Mouse (Mus musculus) stomach, embryonic 16.5 days (tissue): Measurements from ENCODE around the gene Prpf3. TPM values are rescaled to one million over a fixed set of nuclear protein-coding genes. Genes with fewer than 3 reads are reported as not detected.

Experiments
- ATAC-seq: fragments of 200-750 bp; cut with Nextera tagmentation; 2 replicates; pipeline ENCODE4 v1.8.0; 2017; ENCODE audit warnings: moderate number of reproducible peaks, moderate TSS enrichment; ENCODE audit not compliant: insufficient read depth, low FRiP score
- H3K27ac ChIP-seq: fragments of 300-500 bp; sonication (generic); 2 replicates; pipeline ENCODE4 v1.5.1; 2014; ENCODE audit warnings: low read length
- H3K27me3 ChIP-seq: fragments of 300-500 bp; sonication (generic); 2 replicates; pipeline ENCODE4 v1.6.1; 2014; ENCODE audit warnings: low read length, control low read depth, mixed read lengths; ENCODE audit not compliant: control insufficient read depth, insufficient read depth
- H3K36me3 ChIP-seq: fragments of 300-500 bp; sonication (generic); 2 replicates; pipeline ENCODE4 v1.6.1; 2014; ENCODE audit warnings: low read length; ENCODE audit not compliant: control insufficient read depth, insufficient read depth
- H3K4me1 ChIP-seq: fragments of 300-500 bp; sonication (generic); 2 replicates; pipeline ENCODE4 v1.6.1; 2014; ENCODE audit warnings: low read length, control low read depth, mixed read lengths; ENCODE audit not compliant: control insufficient read depth, insufficient read depth
- H3K4me2 ChIP-seq: fragments of 300-500 bp; sonication (generic); 2 replicates; pipeline ENCODE4 v1.6.1; 2014; ENCODE audit warnings: low read depth, low read length, mixed read lengths
- H3K4me3 ChIP-seq: fragments of 300-500 bp; sonication (generic); replicated peaks from 2 replicates; pipeline ENCODE4 v1.5.1; 2014; ENCODE audit warnings: mild to moderate bottlenecking, low read length
- H3K9ac ChIP-seq: fragments of 300-500 bp; sonication (generic); 2 replicates; pipeline ENCODE4 v1.6.1; 2014; ENCODE audit warnings: low read length
- H3K9me3 ChIP-seq: fragments of 300-500 bp; sonication (generic); replicated peaks from 2 replicates; pipeline ENCODE4 v1.6.1; 2016; ENCODE audit warnings: low read length, control low read depth; ENCODE audit not compliant: control insufficient read depth
- WGBS: fragments of 180-500 bp; shearing (Covaris S2); extraction: QIAGEN DNeasy Blood & Tissue Kit; methylation state at CpG from one replicate; pipeline ENCODE4 v1.1.7; 2014; 5-methylcytosine and 5-hydroxymethylcytosine counted together
- polyA plus RNA-seq: library from polyadenylated mRNA; unstranded; fragments of >200 nt; fragmentation: Nextera tagmentation; extraction: Ambion mirVana; gene quantifications from 2 replicates; pipeline ENCODE4 v1.2.1, GENCODE M21; 2015

Prpf3 gene
- polyA plus RNA-seq, 1 experiment from 2014 or later: 41.1 TPM

DNA sequence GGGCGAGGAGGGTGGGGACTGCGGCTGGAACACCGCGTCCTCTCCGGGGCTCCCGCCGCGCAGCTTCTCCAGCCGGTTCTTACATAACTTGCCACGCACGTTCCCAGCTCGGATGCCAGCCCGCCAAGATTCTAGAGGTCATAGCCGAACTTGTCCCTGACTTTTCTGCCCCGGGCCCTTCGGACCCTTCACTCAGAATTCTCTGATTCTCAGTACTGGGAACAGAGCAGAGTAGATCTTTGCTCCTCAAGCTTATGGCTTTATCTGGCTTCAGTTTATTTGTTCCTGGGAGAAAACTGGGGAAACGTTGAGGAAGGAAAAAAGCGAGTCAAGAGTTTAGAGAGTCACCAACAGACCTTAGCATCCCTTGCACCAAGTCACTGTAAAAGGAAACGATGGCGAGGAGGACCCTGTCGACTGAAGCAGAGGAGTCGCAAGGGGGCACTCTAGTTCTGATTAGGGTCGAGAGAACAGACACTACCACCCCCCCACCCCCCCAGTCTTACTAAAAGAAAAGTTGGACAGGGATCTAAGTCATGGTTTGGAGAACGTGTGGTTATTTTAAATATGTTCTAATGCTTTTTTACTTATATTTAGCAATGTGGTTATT, 27.2 kb upstream of the Prpf3 start:
- Histone ChIP-seq H3K9me3 (no peaks in the 10 kb centered on the region), H3K4me1 (peaks cover 4% of the 10 kb centered on the region; the same call in 1 of the 2 replicates), H3K27me3 (no peaks in the 10 kb centered on the region), H3K4me2 (peak overlapping the region; percentile 100), H3K9ac (peak overlapping the region; percentile 62), H3K4me3 (peak overlapping the region; percentile 61), H3K27ac (peak overlapping the region; percentile 3; the same call in 1 of the 2 replicates), H3K36me3 (no peaks in the 10 kb centered on the region)
- WGBS: 3% methylated on average over 24 of the region's 24 CpGs
- no peak for ATAC-seq

DNA sequence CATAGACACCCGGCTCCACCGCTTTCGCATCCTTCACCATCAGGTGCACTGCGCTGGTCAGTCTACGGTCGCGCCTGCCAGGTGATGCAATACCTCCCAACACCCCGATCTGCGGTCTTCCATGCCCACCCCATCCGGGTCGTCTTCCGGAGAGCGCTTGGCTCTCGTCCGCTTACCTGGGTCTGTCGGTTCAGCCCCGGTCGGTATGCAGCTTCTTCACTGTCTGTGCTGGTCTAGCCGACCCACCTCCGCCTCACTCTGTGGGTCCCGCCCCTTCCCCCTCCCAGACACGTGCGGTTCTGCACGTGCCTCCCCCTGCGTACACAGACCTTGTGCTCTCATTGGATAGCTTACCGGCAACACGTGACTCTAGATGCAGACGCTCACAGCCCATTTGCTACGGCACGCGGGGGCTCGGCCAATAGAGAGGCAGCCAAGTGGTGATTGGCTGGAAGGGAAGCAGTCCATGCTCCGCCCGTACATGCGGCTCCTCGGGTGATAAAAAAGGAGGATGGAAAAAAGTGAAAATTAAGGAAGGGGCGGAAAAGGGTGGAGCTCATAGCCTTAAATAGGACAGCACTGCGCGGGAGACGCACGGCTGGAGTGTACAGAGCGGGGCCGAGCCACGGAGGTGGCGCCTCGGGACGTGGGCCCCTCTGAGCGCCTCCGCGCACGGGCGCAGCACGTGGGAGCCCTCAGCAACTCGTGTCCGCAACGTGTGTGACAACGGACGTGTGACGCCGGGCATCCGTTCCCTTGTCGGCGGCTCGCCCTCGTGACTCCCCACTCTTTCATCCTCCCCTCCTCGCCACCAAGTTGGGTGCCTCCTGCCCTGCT, 26.5 kb upstream of the Prpf3 start, which contains the start of gene Ciart:
Ciart (minus strand) TSS at position 273 of the 837 bp plus-strand sequence.
- Histone ChIP-seq H3K36me3 (no peaks in the 10 kb centered on the region), H3K27me3 (no peaks in the 10 kb centered on the region), H3K9me3 (no peaks in the 10 kb centered on the region), H3K4me1 (peaks cover 4% of the 10 kb centered on the region; the same call in 1 of the 2 replicates), H3K27ac (peak within 1 kb of the TSS; percentile 3; the same call in 1 of the 2 replicates), H3K9ac (peak within 1 kb of the TSS; percentile 62), H3K4me2 (peak within 1 kb of the TSS; percentile 100), H3K4me3 (peak within 1 kb of the TSS; percentile 61)
- ATAC-seq: peak; percentile 99
- WGBS: under 1% methylated on average over 64 of the region's 66 CpGs

DNA sequence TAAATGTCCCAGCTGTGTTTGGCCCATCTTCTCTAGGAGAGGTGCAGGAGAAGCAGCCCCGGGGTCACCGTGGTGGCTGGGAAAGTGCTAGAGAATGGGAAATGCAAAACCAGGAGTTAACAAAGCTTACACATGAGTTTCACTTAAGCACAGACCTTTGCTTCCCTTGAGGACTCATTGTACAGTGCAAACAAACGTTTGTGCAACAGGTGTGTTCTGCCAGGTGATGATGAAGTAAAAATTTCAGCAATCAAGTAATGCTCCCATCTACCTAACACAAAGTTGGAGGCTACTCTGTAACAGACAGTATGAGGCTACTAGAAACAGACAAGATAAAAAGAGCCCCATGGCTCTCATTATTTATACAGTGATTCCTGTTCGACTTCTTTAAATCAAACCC, 23.4 kb upstream of the Prpf3 start:
- H3K9ac ChIP-seq: no peak overlapping the region
- H3K4me2 ChIP-seq: no peak overlapping the region
- 90% methylated on average over 4 of the region's 4 CpGs for WGBS
- H3K9me3 ChIP-seq: no peaks in the 10 kb centered on the region
- no peak for ATAC-seq
- H3K27me3 ChIP-seq: no peaks in the 10 kb centered on the region
- H3K4me1 ChIP-seq: peaks cover 4% of the 10 kb centered on the region; the same call in 1 of the 2 replicates
- H3K36me3 ChIP-seq: no peaks in the 10 kb centered on the region
- H3K4me3 ChIP-seq: no peak overlapping the region
- no peak overlapping the region for H3K27ac ChIP-seq

GRCm38 (mm10) chr3:95872048-95872447, 16.4 kb upstream of the Prpf3 start:
- H3K4me3 ChIP-seq: peak overlapping the region; percentile 75
- peak overlapping the region; percentile 65 for H3K4me2 ChIP-seq
- no peak overlapping the region for H3K27ac ChIP-seq
- 64% methylated on average over 7 of the region's 7 CpGs for WGBS
- H3K27me3 ChIP-seq: no peaks in the 10 kb centered on the region
- no peak for ATAC-seq
- H3K36me3 ChIP-seq: 0 out of 2 replicates have a peak, but pooled peaks cover 3% of the 10 kb centered on the region
- H3K9ac ChIP-seq: peak overlapping the region; percentile 71
- peaks cover 10% of the 10 kb centered on the region for H3K4me1 ChIP-seq
- no peaks in the 10 kb centered on the region for H3K9me3 ChIP-seq

DNA sequence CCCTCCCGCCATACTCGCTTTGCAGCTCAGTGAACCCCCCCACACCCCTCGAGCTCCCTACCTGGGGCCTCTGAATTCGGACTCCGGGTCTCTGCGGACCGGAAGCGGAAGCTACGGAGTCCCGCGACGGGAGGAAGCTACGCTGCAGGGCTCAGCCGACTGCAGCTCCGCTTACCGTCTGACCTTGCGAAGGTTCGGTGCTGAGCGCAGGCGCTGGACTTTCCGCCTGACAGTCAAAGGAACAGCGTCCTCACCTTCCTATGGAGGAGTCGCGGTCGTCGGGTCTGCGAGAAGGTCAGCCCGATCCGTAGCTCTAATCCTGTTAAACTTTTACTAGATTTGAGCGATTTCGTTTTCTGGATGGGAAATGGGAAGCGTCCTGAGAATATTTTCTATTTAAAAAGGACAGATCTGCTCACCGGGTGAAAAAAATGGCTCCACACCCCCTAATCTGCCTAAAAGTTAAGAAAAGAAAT, 15.7 kb upstream of the Prpf3 start, which contains the start of gene Mrps21:
Mrps21 (minus strand) TSS at position 128 of the 476 bp plus-strand sequence.
- peak; percentile 95 for ATAC-seq
- H3K27me3 ChIP-seq: no peaks in the 10 kb centered on the region

GRCm38 (mm10) chr3:95870976-95871375, 15.3 kb upstream of the Prpf3 start:
- WGBS: 5% methylated on average over 15 of the region's 15 CpGs
- Histone ChIP-seq H3K4me3 (peak overlapping the region; percentile 75), H3K4me2 (peak overlapping the region; percentile 65), H3K27me3 (no peaks in the 10 kb centered on the region), H3K9ac (peak overlapping the region; percentile 88), H3K27ac (peak overlapping the region; percentile 84), H3K4me1 (peaks cover 10% of the 10 kb centered on the region), H3K9me3 (no peaks in the 10 kb centered on the region), H3K36me3 (0 out of 2 replicates have a peak, but pooled peaks cover 3% of the 10 kb centered on the region)
- ATAC-seq: peak; percentile 26

More for the DNA sequence above, 15.7 kb upstream of the Prpf3 start, which contains the start of gene Mrps21:
- peak within 1 kb of the TSS; percentile 88 for H3K9ac ChIP-seq
- H3K27ac ChIP-seq: peak within 1 kb of the TSS; percentile 84
- H3K4me1 ChIP-seq: peaks cover 10% of the 10 kb centered on the region
- WGBS: under 1% methylated on average over 33 of the region's 33 CpGs
- no peaks in the 10 kb centered on the region for H3K9me3 ChIP-seq
- H3K4me3 ChIP-seq: peak within 1 kb of the TSS; percentile 75
- 0 out of 2 replicates have a peak, but pooled peaks cover 3% of the 10 kb centered on the region for H3K36me3 ChIP-seq
- H3K4me2 ChIP-seq: peak within 1 kb of the TSS; percentile 65

GRCm38 (mm10) chr3:95867408-95867807, 11.7 kb upstream of the Prpf3 start:
- H3K4me3 ChIP-seq: no peak overlapping the region
- no peak overlapping the region for H3K27ac ChIP-seq
- H3K27me3 ChIP-seq: no peaks in the 10 kb centered on the region
- ATAC-seq: no peak
- H3K36me3 ChIP-seq: 0 out of 2 replicates have a peak, but pooled peaks cover 8% of the 10 kb centered on the region
- no peak overlapping the region for H3K9ac ChIP-seq
- H3K4me2 ChIP-seq: no peak overlapping the region
- WGBS: 88% methylated on average over 2 of the region's 2 CpGs
- peaks cover 9% of the 10 kb centered on the region for H3K4me1 ChIP-seq
- H3K9me3 ChIP-seq: no peaks in the 10 kb centered on the region

DNA sequence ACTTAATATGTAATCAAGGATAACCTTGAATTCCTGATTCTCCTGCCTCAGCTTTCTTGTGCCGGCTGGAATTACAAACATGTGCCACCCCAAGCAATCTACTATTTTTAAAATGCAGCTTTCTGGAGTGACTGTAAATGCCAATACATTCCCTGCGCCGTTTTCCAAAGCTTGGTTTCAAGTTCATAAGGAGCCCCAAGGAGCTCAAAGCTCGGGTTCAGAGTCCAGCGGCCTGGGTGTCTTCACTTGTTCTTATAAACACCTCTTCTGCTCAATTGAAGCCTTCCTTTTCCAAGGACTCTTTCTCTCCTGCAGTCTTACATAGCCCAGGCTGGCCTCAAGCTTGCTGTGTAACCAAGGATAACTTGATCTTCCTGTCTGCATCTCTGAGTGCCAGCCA, 10.4 kb upstream of the Prpf3 start:
- Histone ChIP-seq H3K4me2 (no peak overlapping the region), H3K4me1 (peaks cover 4% of the 10 kb centered on the region), H3K36me3 (0 out of 2 replicates have a peak, but pooled peaks cover 8% of the 10 kb centered on the region), H3K4me3 (no peak overlapping the region), H3K27me3 (no peaks in the 10 kb centered on the region), H3K27ac (no peak overlapping the region), H3K9ac (no peak overlapping the region), H3K9me3 (no peaks in the 10 kb centered on the region)
- 84% methylated on average over 5 of the region's 5 CpGs for WGBS
- no peak for ATAC-seq
